Mouse (Mus musculus): ENCODE data around the gene Vmn1r131.
"Not testable (repeated sequence)": the region's sequence is repeated elsewhere in the genome, so short reads cannot be mapped to it uniquely, and the experiment has no call there.

Vmn1r131 gene

GRCm38 (mm10) chr7:21545990-21546389 is at the start of gene Vmn1r131:
TSS of gene Vmn1r131 (minus strand) at chr7:21546090.
- DNase-seq (ENCODE audit: low spot score), result not testable (repeated sequence)

DNA sequence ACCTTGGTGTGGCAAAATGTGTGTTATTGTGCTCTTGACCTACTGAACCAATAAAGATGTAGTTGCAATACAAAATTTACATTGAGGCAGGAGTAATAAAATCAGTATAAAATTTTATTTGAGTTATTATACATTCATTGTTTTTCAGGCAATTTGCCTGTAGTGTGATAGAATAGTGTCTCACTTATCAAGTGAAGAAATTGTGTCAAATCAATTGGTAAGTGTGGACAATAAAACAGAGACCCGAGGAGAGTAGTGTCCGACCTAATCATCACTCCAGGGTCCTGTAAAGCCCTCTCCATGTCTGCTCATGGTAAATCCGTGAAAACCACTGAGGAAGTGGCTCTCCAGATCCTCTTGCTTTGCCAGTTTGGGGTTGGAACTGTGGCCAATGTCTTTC is 34.4 kb downstream of the Vmn1r131 start, which contains the start of gene Vmn1r130:
Gene Vmn1r130, plus strand, starts transcription at position 301 of the 400 bp plus-strand sequence.
- DNase-seq (ENCODE audit: low spot score), result not testable (repeated sequence)
